Mouse (Mus musculus): Measurements from ENCODE around the gene St5. TPM values are rescaled to one million over a fixed set of nuclear protein-coding genes. Genes with fewer than 3 reads are reported as not detected.
A peak's percentile ranks its signal among the peaks of the same experiment; 100 is the strongest.

St5 gene
- polyA plus RNA-seq, 1 experiment from 2014 or later: 20.1 TPM

- Histone ChIP-seq H3K27ac (replicated peaks) (no peak overlapping the region), H3K9ac (no peak overlapping the region), H3K4me2 (no peak overlapping the region), H3K4me3 (replicated peaks) (no peak overlapping the region), H3K27me3 (peaks cover 29% of the 10 kb centered on the region), H3K36me3 (replicated peaks) (no peaks in the 10 kb centered on the region), H3K9me3 (replicated peaks) (no peaks in the 10 kb centered on the region), H3K4me1 (replicated peaks) (peaks cover 12% of the 10 kb centered on the region; the same call in 1 of the 2 replicates)
- 60% methylated on average over 5 of the region's 5 CpGs for whole genome bisulfite sequencing (ENCODE audit: insufficient replicate concordance)
- ATAC-seq (ENCODE audit: insufficient read depth): no peak
These were observed 33.8 kb downstream of the St5 start for GRCm38 (mm10) chr7:109669426-109670170.

DNA sequence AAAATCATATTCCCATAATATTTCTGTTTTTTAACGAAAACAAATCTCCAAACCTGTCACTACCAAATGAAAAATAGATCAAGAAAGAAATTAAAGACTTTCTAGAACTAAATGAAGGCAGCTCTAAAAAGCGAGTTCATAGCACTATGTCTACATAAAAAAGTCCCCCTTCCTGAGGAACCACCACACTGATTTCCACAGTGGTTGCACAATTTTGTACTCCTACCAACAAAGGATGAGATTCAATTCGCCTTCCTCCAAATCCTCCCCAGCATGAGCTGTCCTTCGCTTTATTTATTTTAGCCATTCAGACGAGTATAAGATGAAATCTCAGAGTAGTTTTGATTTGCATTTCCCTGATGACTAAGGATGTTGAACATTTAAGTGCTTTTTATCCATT lies 36.7 kb downstream of the St5 start:
- no peak overlapping the region for H3K9ac ChIP-seq
- no peak overlapping the region for H3K4me3 ChIP-seq (replicated peaks)
- no peaks in the 10 kb centered on the region for H3K36me3 ChIP-seq (replicated peaks)
- H3K9me3 ChIP-seq (replicated peaks): no peaks in the 10 kb centered on the region
- no peak overlapping the region for H3K4me2 ChIP-seq
- peaks cover 7% of the 10 kb centered on the region; the same call in 1 of the 2 replicates for H3K4me1 ChIP-seq (replicated peaks)
- H3K27me3 ChIP-seq: peaks cover 17% of the 10 kb centered on the region
- 44% methylated on average over 5 of the region's 5 CpGs for WGBS (ENCODE audit: insufficient replicate concordance)
- no peak overlapping the region for H3K27ac ChIP-seq (replicated peaks)
- ATAC-seq (ENCODE audit: insufficient read depth): no peak

- Histone ChIP-seq H3K36me3 (replicated peaks) (no peaks in the 10 kb centered on the region), H3K9me3 (replicated peaks) (no peaks in the 10 kb centered on the region), H3K27me3 (no peaks in the 10 kb centered on the region), H3K27ac (replicated peaks) (no peak overlapping the region), H3K9ac (no peak overlapping the region), H3K4me2 (no peak overlapping the region), H3K4me3 (replicated peaks) (no peak overlapping the region), H3K4me1 (replicated peaks) (peaks cover 17% of the 10 kb centered on the region)
- 72% methylated on average over 4 of the region's 4 CpGs for WGBS (ENCODE audit: insufficient replicate concordance)
- ATAC-seq (ENCODE audit: insufficient read depth): no peak
These were observed 40.8 kb downstream of the St5 start for GRCm38 (mm10) chr7:109662626-109663025.

GRCm38 (mm10) chr7:109659278-109659677 lies 44.1 kb downstream of the St5 start:
- 47% methylated on average over 2 of the region's 2 CpGs for WGBS (ENCODE audit: insufficient replicate concordance)
- no peak for ATAC-seq (ENCODE audit: insufficient read depth)

GRCm38 (mm10) chr7:109657884-109658283 lies 45.5 kb downstream of the St5 start:
- Histone ChIP-seq H3K4me1 (replicated peaks) (peaks cover 23% of the 10 kb centered on the region), H3K9me3 (replicated peaks) (no peaks in the 10 kb centered on the region), H3K4me3 (replicated peaks) (no peak overlapping the region), H3K27me3 (no peaks in the 10 kb centered on the region), H3K9ac (no peak overlapping the region), H3K36me3 (replicated peaks) (no peaks in the 10 kb centered on the region), H3K4me2 (no peak overlapping the region), H3K27ac (replicated peaks) (no peak overlapping the region)
- ATAC-seq (ENCODE audit: insufficient read depth): no peak
- 31% methylated on average over 6 of the region's 6 CpGs for WGBS (ENCODE audit: insufficient replicate concordance)

More at GRCm38 (mm10) chr7:109659278-109659677, 44.1 kb downstream of the St5 start:
- H3K36me3 ChIP-seq (replicated peaks): no peaks in the 10 kb centered on the region
- no peak overlapping the region for H3K27ac ChIP-seq (replicated peaks)
- no peak overlapping the region for H3K4me2 ChIP-seq
- no peaks in the 10 kb centered on the region for H3K27me3 ChIP-seq
- peaks cover 23% of the 10 kb centered on the region for H3K4me1 ChIP-seq (replicated peaks)
- no peaks in the 10 kb centered on the region for H3K9me3 ChIP-seq (replicated peaks)
- no peak overlapping the region for H3K9ac ChIP-seq
- H3K4me3 ChIP-seq (replicated peaks): no peak overlapping the region

GRCm38 (mm10) chr7:109654871-109655270 lies 48.5 kb downstream of the St5 start:
- WGBS (ENCODE audit: insufficient replicate concordance): 50% methylated on average over 5 of the region's 5 CpGs
- peak; percentile 47; the same call in 1 of the 2 replicates for ATAC-seq (ENCODE audit: insufficient read depth)

DNA sequence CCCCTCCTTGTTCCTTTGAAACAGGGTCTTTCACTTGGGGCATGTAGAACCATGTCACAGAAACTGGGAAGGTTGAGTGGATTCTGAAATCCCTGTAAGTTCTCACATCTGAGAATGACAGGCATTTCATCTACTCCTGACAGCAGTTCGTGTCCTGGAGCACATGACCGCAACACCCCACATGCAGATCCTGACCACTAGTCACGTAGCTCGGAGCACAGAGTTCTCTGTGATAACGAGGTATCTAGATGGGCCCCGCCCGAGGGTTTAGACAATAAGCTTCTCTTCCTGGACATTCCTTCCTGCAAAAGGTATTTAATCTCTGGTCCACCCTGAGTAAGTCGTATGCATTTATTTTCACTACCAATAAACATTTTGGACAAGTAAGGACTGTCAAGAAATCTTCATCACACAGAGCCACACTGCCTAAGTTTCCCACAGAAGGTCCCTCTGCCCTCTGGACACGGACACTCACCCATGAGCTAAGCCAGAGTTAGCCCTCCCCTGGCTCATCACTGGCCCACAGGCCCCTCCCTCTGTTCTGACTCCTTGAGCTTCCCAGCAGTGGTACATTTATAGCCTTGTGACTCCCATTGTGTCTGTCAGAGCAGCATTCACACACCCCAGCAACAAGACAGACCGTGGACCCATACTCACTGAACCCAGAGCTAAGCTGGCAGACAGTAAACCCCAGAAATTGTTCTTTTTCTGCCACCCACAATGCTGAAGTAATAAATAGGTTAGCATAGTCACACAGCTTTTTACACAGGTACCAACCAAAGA lies 54.4 kb downstream of the St5 start:
- Histone ChIP-seq H3K9ac (peak overlapping the region; percentile 11; the same call in 1 of the 2 replicates), H3K4me3 (replicated peaks) (no peak overlapping the region), H3K27me3 (no peaks in the 10 kb centered on the region), H3K9me3 (replicated peaks) (no peaks in the 10 kb centered on the region), H3K36me3 (replicated peaks) (no peaks in the 10 kb centered on the region), H3K4me1 (replicated peaks) (peaks cover 26% of the 10 kb centered on the region), H3K4me2 (no peak overlapping the region; the same call in 1 of the 2 replicates), H3K27ac (replicated peaks) (no peak overlapping the region)
- ATAC-seq (ENCODE audit: insufficient read depth): peak; percentile 79
- WGBS (ENCODE audit: insufficient replicate concordance): 30% methylated on average over 10 of the region's 10 CpGs

More at GRCm38 (mm10) chr7:109654871-109655270, 48.5 kb downstream of the St5 start:
- Histone ChIP-seq H3K36me3 (replicated peaks) (no peaks in the 10 kb centered on the region), H3K4me2 (no peak overlapping the region), H3K27me3 (no peaks in the 10 kb centered on the region), H3K9me3 (replicated peaks) (no peaks in the 10 kb centered on the region), H3K27ac (replicated peaks) (0 out of 2 replicates have a peak overlapping the region, but pooled peaks have one; percentile 19), H3K4me1 (replicated peaks) (peaks cover 24% of the 10 kb centered on the region), H3K4me3 (replicated peaks) (no peak overlapping the region), H3K9ac (no peak overlapping the region)

DNA sequence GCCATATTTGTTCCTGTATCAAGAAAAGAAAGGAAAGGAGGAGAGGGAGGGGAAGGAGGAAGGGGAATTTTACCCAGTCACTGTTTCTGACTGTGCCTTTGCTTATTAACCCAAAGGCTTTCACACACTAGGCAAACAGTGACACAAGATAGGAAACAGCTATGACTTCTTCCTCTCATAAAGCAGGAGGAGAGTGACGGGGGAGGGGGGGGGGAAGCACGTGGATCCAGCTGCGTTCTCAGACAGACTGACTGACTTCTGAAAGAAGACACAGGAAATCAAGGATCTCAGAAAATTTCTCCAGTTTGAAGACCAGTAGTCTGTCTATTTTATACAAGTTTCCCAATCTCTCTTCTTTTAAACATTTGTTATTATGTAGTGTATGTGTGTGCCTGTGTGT lies 56.8 kb downstream of the St5 start:
- no peaks in the 10 kb centered on the region for H3K9me3 ChIP-seq (replicated peaks)
- H3K27ac ChIP-seq (replicated peaks): no peak overlapping the region; the same call in 1 of the 2 replicates
- H3K9ac ChIP-seq: no peak overlapping the region
- 18% methylated on average over 3 of the region's 3 CpGs for WGBS (ENCODE audit: insufficient replicate concordance)
- H3K27me3 ChIP-seq: no peaks in the 10 kb centered on the region
- H3K36me3 ChIP-seq (replicated peaks): no peaks in the 10 kb centered on the region
- ATAC-seq (ENCODE audit: insufficient read depth): no peak
- H3K4me3 ChIP-seq (replicated peaks): no peak overlapping the region
- H3K4me2 ChIP-seq: no peak overlapping the region
- H3K4me1 ChIP-seq (replicated peaks): peaks cover 26% of the 10 kb centered on the region

DNA sequence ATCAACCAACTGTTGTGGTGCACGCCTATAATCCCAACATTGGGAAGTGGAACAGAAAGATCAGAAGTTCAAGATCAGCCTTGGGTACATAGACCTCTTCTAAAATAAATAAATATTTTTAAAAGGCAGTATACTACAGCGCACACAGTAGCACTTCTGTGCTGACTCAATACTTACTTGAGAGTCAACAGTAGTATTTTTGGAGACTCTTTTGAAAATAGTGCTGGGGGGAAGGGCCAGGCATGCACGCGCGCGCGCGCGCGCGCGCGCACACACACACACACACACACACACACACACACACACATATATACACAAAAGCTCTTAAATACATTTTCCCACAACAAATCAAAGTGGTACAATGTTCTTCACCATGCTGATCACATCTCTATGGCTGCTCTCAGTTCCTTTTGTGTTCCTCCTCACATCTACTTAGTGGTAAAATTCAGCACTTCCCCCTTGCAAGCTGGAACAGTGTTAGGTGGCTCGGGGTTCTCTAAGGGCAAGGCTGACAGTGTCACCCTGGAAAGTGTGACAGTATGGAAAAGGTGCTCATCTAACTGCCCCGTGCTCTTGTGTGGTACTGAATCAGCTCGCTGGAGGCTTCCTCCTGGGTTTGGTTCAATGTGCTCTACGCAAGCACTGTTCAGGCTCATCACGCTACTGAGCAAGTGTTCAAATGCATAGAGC lies 60.0 kb downstream of the St5 start:
- H3K4me2 ChIP-seq: no peak overlapping the region
- no peak overlapping the region for H3K9ac ChIP-seq
- H3K27ac ChIP-seq (replicated peaks): no peak overlapping the region
- no peaks in the 10 kb centered on the region for H3K27me3 ChIP-seq
- no peak for ATAC-seq (ENCODE audit: insufficient read depth)
- no peaks in the 10 kb centered on the region for H3K36me3 ChIP-seq (replicated peaks)
- WGBS (ENCODE audit: insufficient replicate concordance): 81% methylated on average over 18 of the region's 18 CpGs
- no peak overlapping the region for H3K4me3 ChIP-seq (replicated peaks)
- H3K4me1 ChIP-seq (replicated peaks): peaks cover 18% of the 10 kb centered on the region
- no peaks in the 10 kb centered on the region for H3K9me3 ChIP-seq (replicated peaks)

DNA sequence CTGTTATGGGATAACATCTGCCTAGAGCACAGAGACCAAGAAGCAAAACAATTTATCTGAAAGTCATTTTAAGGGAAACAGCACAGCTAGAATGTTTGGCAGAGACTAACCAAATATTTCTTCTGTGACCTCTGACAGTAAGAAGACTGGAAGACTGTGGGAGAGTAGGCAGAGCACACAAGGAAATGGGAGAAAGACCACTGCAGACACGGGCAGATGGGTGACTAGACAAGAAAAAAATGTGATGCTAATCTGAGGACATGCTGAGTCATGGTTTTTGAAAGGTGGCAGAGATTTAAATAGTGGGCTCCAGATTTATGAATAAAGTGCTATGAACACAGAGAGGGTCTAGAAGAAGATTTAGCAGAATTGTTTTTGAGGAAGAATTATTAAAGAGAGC lies 61.4 kb downstream of the St5 start:
- H3K4me3 ChIP-seq (replicated peaks): no peak overlapping the region
- no peak for ATAC-seq (ENCODE audit: insufficient read depth)
- H3K4me1 ChIP-seq (replicated peaks): peaks cover 25% of the 10 kb centered on the region
- no peaks in the 10 kb centered on the region for H3K36me3 ChIP-seq (replicated peaks)
- H3K9ac ChIP-seq: no peak overlapping the region
- no peak overlapping the region for H3K27ac ChIP-seq (replicated peaks)
- WGBS (ENCODE audit: insufficient replicate concordance): 6% methylated on average over 1 of the region's 1 CpGs
- no peaks in the 10 kb centered on the region for H3K9me3 ChIP-seq (replicated peaks)
- no peak overlapping the region for H3K4me2 ChIP-seq
- H3K27me3 ChIP-seq: no peaks in the 10 kb centered on the region

- Histone ChIP-seq H3K4me1 (replicated peaks) (peaks cover 27% of the 10 kb centered on the region), H3K4me3 (replicated peaks) (no peak overlapping the region), H3K27me3 (no peaks in the 10 kb centered on the region), H3K36me3 (replicated peaks) (no peaks in the 10 kb centered on the region), H3K27ac (replicated peaks) (no peak overlapping the region), H3K9ac (no peak overlapping the region), H3K9me3 (replicated peaks) (no peaks in the 10 kb centered on the region), H3K4me2 (no peak overlapping the region)
- ATAC-seq (ENCODE audit: insufficient read depth): no peak
- WGBS (ENCODE audit: insufficient replicate concordance): 79% methylated on average over 8 of the region's 8 CpGs
These were observed 62.3 kb downstream of the St5 start for GRCm38 (mm10) chr7:109641102-109641501.
